Mouse (Mus musculus): ENCODE data around the gene Olfr1303. TPM values are rescaled to one million over a fixed set of nuclear protein-coding genes. Genes with fewer than 3 reads are reported as not detected.

Gene Olfr1303
- polyA plus RNA-seq (2012; rRNA removed) = not detected in 2 replicates

GRCm38 (mm10) chr2:111820240-111820639 is at the start of gene Olfr1303:
Gene Olfr1303, minus strand, starts transcription at chr2:111820340.

DNA sequence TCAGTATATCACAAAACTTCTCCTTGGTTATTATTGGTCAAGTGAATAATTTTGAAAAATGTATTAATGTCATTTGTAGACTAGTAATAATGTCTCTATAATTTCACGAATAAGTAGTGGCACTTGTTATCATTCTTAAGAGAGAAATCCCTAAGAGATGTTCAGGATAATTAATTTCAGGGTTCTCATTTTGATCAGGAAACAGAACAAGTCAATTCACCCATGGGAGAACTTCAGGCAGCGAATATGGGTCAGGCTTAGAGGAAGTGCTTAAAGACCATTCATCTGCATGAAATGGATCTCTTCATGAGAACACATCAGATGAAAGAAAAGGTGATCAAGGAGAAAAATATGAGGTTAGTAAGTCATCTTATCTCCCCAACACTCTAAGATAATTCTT is 43.0 kb downstream of the Olfr1303 start, which contains the start of gene Olfr1302:
Gene Olfr1302, plus strand, starts transcription at position 301 of the 400 bp plus-strand sequence.

Other genes starting within 250 kb of the Olfr1303 start
- gene Olfr1297, start 193.8 kb downstream of the Olfr1303 start, polyA plus RNA-seq (2012; rRNA removed) = not detected in 2 replicates
- gene Olfr1298, start 171.1 kb downstream of the Olfr1303 start, polyA plus RNA-seq (2012; rRNA removed) = not detected in 2 replicates
- gene Olfr1299, start 158.9 kb downstream of the Olfr1303 start, polyA plus RNA-seq (2012; rRNA removed) = not detected in 2 replicates
- gene Olfr1301, start 69.3 kb downstream of the Olfr1303 start, polyA plus RNA-seq (2012; rRNA removed) = not detected in 2 replicates
- not detected in 2 replicates for gene Olfr1302, start 42.9 kb downstream of the Olfr1303 start, polyA plus RNA-seq (2012; rRNA removed)
- not detected in 2 replicates for gene Olfr1305, start 56.8 kb upstream of the Olfr1303 start, polyA plus RNA-seq (2012; rRNA removed)
- not detected in 2 replicates for gene Olfr1306, start 95.9 kb upstream of the Olfr1303 start, polyA plus RNA-seq (2012; rRNA removed)
- gene Olfr1307, start 129.1 kb upstream of the Olfr1303 start, polyA plus RNA-seq (2012; rRNA removed) = not detected in 2 replicates
- gene Olfr1308, start 144.6 kb upstream of the Olfr1303 start, polyA plus RNA-seq (2012; rRNA removed) = not detected in 2 replicates
- gene Olfr1309, start 169.9 kb upstream of the Olfr1303 start, polyA plus RNA-seq (2012; rRNA removed) = not detected in 2 replicates
- not detected in 2 replicates for gene Olfr1310, start 192.4 kb upstream of the Olfr1303 start, polyA plus RNA-seq (2012; rRNA removed)
- not detected in 2 replicates for gene Olfr1311, start 204.1 kb upstream of the Olfr1303 start, polyA plus RNA-seq (2012; rRNA removed)
- gene Olfr1312, start 229.9 kb upstream of the Olfr1303 start, polyA plus RNA-seq (2012; rRNA removed) = not detected in 2 replicates

All from colon, adult 2 months (tissue).